Mouse (Mus musculus): ENCODE measurements around the gene Ankrd37.

Ankrd37 gene

DNA sequence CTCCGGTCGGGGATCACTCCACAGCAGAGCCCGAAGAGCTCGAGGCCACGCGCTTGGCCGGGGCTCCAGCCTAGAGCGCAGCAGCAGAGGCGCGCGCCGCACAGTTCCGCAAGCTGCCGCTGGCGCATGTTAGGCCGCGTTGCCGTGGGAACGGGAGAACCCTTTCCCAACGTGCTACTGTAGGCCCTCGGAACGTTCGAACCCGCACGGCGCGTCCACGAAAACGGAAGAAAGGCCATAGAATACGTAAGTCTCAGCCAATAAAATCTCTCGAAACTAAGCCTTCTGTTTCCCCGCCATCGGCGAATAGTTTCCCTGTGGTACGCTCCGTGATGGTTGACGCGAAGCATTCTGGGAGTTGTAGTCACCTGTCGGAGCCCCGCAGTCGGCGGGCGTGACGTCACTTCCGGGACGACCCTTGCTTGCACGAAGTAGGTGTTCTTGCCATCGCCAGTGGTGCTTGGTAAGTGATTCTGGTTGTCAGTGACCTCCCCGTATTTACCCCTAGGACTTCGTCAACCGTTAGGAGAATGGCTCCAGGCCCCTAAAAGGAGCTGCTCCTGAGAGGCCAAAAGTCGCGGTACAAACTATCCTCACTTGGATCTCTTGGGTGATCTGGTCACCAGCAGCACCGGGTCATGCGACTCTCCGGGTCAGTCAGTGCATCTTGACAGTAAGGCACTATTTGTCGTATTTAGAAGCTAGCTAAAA is 30.2 kb downstream of the Ankrd37 start, which contains the start of the genes 1700029J07Rik and Ufsp2:
TSS of gene 1700029J07Rik (minus strand) at position 127 of the 711 bp plus-strand sequence.
TSS of gene Ufsp2 (plus strand) at position 403 of the 711 bp plus-strand sequence.
- in situ Hi-C loops (cut with MboI, MseI): loop anchor here (5.0 to 25.0 kb wide), 4 partner anchors 170 to 1562 kb away; partner anchors contain the start of genes Acsl1, Rwdd4a and Trappc11

DNA sequence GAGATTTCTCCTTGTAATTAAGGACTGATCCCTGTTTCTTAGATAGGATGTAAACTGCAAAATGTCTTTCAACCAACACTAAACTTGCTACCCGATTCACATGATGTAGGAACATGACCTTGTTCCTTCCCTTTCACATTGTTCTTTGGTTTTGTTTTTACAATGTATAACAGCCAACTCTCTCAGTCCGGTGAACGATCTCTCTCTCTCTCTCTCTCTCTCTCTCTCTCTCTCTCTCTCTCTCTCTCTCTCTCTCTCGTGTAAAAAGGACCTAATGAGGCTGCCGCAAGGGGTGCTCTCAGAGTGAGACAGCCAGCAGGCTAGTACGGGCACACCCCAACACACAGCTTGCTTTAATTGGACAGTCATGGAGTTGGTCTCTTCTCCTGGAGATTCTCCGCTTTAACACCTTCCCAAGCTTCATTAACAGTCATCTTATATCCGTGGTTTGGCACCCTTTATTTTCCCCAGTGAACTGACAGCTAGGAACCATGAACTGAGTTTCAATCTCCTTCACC is 31.5 kb downstream of the Ankrd37 start:
- in situ Hi-C loops (cut with MboI, MseI): loop anchor here (10.0 kb wide), 2 partner anchors 171 to 501 kb away; partner anchors contain the start of gene Acsl1

DNA sequence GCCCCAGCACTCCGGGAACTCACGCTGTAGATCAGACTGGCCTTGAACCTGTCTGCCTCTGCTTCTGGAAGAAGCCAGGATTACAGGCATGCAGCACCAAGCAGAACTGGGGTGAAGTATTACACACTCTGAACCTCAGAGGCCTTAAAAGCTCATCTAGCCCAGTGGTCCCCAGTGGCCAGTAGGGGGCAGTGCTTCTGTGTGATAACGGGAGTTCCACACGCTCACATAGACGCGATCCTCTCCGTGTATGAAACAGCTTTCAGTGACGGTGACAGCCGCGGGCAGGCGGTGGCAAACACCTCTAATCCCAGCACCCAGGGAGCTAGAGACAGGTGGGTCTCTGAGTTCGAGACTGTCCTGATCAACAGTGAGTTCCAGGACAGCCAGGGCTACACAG is 34.6 kb downstream of the Ankrd37 start:
- in situ Hi-C loops (cut with MboI, MseI): loop anchor here (10.0 kb wide), 2 partner anchors 174 to 504 kb away; partner anchors contain the start of gene Acsl1

DNA sequence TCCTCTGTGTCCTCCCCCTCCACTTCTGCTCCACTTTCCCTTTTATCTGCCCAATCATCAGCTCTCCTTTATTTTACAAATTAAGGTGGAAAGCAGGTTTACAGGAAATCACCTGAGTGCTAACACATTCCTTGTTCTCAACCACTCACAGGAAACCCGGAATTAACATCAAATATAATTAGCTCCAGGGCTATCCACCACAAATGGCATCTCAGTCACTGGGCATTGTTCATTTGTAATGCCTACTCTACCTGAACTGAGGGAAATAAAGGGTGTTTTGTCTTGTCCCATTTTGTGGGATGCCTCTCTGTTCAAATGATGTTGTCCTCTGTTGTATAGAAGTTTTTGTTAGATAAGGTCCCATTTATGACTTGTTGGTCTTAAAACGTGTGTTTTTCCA is 54.9 kb downstream of the Ankrd37 start:
- in situ Hi-C loops (cut with MboI, MseI): no loop called here

All from regulatory T cell (primary cell).